Mouse (Mus musculus) right cerebral cortex, adult 2 months (tissue): ENCODE measurements around the gene Tmem132a.

Source experiments
- DNase-seq, 2 experiments: peaks; one replicate each; pipeline ENCODE4 v3.0.0; 2021 to 2022; ENCODE audit warnings: low spot score in 2 of 2

Gene Tmem132a

GRCm38 (mm10) chr19:10869886-10870527, at the start of gene Tmem132a:
TSS of gene Tmem132a (minus strand) at chr19:10869940.
- no peak for DNase-seq

GRCm38 (mm10) chr19:10918321-10918991, 48.7 kb upstream of the Tmem132a start:
- DNase-seq: no peak

GRCm38 (mm10) chr19:10916506-10916905, 46.8 kb upstream of the Tmem132a start:
- no peak for DNase-seq

GRCm38 (mm10) chr19:10914870-10915269, 45.1 kb upstream of the Tmem132a start:
- DNase-seq: no peak

- DNase-seq: no peak
Observed at GRCm38 (mm10) chr19:10914291-10914690, 44.6 kb upstream of the Tmem132a start.

GRCm38 (mm10) chr19:10909087-10909721, 39.5 kb upstream of the Tmem132a start:
- no peak for DNase-seq

- peak; percentile 66 to 68 for DNase-seq
Observed at GRCm38 (mm10) chr19:10907891-10908290, 38.2 kb upstream of the Tmem132a start.

- no peak for DNase-seq
Observed at GRCm38 (mm10) chr19:10905728-10906000, 35.9 kb upstream of the Tmem132a start.

GRCm38 (mm10) chr19:10904927-10905727, 35.4 kb upstream of the Tmem132a start:
- peak; percentile 53 to 68 for DNase-seq

- DNase-seq: no peak
Observed at GRCm38 (mm10) chr19:10904512-10904911, 34.8 kb upstream of the Tmem132a start.

GRCm38 (mm10) chr19:10901046-10901445, 31.3 kb upstream of the Tmem132a start:
- no peak for DNase-seq

- no peak for DNase-seq
Observed at GRCm38 (mm10) chr19:10900315-10900714, 30.6 kb upstream of the Tmem132a start.

- no peak for DNase-seq
Observed at GRCm38 (mm10) chr19:10897491-10897890, 27.8 kb upstream of the Tmem132a start.

- DNase-seq: no peak
Observed at GRCm38 (mm10) chr19:10896849-10897248, 27.1 kb upstream of the Tmem132a start.

- no peak for DNase-seq
Observed at GRCm38 (mm10) chr19:10895708-10896107, 26.0 kb upstream of the Tmem132a start.

GRCm38 (mm10) chr19:10895016-10895528, 25.3 kb upstream of the Tmem132a start, which contains the start of gene Prpf19:
TSS of gene Prpf19 (plus strand) at chr19:10895231.
- peak; percentile 98 to 99 for DNase-seq

- DNase-seq: no peak
Observed at GRCm38 (mm10) chr19:10892201-10892600, 22.5 kb upstream of the Tmem132a start.

- DNase-seq: peak; percentile 91 to 93
Observed at GRCm38 (mm10) chr19:10881426-10882154, 11.8 kb upstream of the Tmem132a start, which contains the start of gene Tmem109. TSS of gene Tmem109 (minus strand) at chr19:10882001.

GRCm38 (mm10) chr19:10880975-10881425, 11.3 kb upstream of the Tmem132a start:
- no peak for DNase-seq

- no peak for DNase-seq
Observed at GRCm38 (mm10) chr19:10880085-10880974, 10.6 kb upstream of the Tmem132a start.
